Mouse (Mus musculus): Measurements from ENCODE around the gene Asb17.

Gene Asb17

GRCm38 (mm10) chr3:153888141-153888540 lies 44.1 kb downstream of the Asb17 start:
- no peak for DNase-seq (ENCODE audit: inconsistent ontology term)

DNA sequence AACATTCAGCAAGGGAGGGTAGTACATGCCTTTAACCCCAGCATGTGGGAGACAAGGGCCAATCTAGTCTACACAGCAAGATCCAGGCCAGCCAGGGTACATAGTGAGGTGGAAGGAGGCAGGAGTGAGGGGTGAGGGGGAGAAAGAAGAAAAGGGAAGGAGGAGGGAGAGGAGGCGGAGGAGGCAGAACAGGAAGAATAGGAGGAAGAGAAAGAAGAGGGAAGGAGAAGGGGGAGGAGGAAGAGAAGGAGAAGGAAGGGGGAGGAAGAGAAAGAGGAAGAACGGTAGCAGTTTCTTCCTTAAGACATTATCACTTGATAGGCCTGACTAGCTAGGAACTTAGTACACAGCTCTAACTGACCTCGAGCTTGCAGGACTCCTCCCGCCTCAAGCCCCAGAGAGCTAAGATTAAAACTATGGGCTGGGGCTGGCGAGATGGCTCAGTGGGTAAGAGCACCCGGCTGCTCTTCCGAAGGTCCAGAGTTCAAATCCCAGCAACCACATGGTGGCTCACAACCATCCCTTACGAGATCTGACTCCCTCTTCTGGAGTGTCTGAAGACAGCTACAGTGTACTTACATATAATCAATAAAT lies 45.3 kb downstream of the Asb17 start:
- DNase-seq (ENCODE audit: inconsistent ontology term) = no peak

- DNase-seq (ENCODE audit: inconsistent ontology term) = no peak
Measured at GRCm38 (mm10) chr3:153895454-153895853, 51.4 kb downstream of the Asb17 start.

DNA sequence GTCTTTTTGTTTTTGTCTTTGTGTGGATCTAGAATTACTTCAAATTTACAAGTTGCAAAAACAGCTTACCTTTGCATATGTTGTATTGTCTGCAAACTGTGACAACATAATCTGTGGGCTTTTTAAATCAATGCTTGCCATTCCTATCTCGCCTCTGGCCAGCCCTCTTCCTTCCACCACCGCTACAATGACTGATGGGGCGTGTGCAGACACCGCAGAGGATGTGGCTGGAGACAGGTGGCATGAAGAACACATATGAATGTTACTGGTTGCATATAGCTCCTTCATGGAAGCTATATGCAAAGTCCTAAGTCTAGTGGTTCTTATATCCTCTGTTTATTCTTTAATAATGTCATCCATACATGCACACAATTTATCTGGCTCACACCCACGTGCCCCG lies 53.2 kb downstream of the Asb17 start:
- no peak for DNase-seq (ENCODE audit: inconsistent ontology term)

GRCm38 (mm10) chr3:153901904-153902303 lies 57.9 kb downstream of the Asb17 start:
- DNase-seq (ENCODE audit: inconsistent ontology term) = no peak

GRCm38 (mm10) chr3:153902595-153902994 lies 58.6 kb downstream of the Asb17 start:
- DNase-seq (ENCODE audit: inconsistent ontology term) = no peak

DNA sequence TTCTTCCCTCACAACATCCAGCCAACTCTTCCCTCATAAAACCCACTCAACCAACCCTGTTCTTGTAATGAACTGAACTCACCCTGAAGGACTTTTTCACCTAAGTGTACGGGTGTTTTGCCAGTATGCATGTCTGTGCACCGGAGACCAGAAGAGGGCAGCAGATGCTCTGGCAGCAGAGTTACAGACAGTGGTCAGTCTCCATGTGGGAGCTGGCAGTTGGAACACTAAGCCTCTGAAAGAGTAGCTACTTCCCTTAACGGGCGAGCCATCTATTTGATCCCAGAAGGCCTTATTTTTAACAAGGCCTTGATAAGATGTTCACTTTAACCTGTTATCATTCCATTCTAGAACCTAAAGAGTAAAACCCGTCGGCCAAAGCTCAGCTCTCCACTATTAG lies 60.6 kb downstream of the Asb17 start:
- DNase-seq (ENCODE audit: inconsistent ontology term) = no peak

Measured in Muller cell, postnatal 12 days (primary cell).